Comparison of ENCODE assay signal across 10 mouse cellular contexts in the genomic region with DNA sequence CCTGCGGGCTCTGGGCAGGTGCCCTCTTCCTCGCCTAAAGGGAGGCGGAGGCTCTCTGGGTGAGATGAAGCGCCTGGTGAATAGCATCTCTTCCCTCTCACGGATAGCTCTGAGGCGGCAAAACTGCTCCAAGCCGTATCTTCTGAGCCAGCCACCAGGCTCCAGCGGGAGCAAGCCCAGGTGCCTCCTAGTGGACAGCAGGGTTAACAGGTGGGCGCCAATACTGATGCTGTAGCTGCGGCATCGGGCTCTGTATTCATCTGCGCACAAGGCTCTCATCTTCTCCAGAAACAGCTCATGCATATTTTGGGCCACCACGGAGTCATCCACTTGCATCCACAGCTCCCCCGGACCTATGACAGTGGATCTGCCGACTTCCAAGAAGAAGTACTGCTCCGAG. TPM values are rescaled to one million over a fixed set of nuclear protein-coding genes. Genes with fewer than 3 reads are reported as not detected.
DNase-seq lines count a peak whose midpoint lies in the region; ATAC-seq and TF ChIP-seq lines count a peak whose summit lies in the region.
"Had no signal": no experiment of that assay in that cellular context is flagged by ENCODE, and none has a peak within 500 bp of the region (broad histone marks: within the 10 kb centered on the region; RNA-seq: fewer than 3 reads in every experiment).

No protein-coding gene starts in this region.

- H3K27me3 ChIP-seq in heart, embryonic 12.5 days (replicated peaks): peaks cover 64% of the 10 kb centered on the region
- peaks cover 83% of the 10 kb centered on the region for H3K27me3 ChIP-seq in embryonic facial prominence, embryonic 13.5 days
- peaks cover 3% of the 10 kb centered on the region for H3K27me3 ChIP-seq in kidney, adult 2 months (replicated peaks; ENCODE audit: control insufficient read depth, insufficient read depth, low read length)
- H3K27me3 ChIP-seq in midbrain, postnatal 0 days (ENCODE audit: insufficient read depth, low read length): peaks cover 32% of the 10 kb centered on the region

- TF ChIP-seq POLR2A in kidney, adult 2 months (IDR thresholded peaks at IDR 0.05; ENCODE audit: low read depth, low read length): no peak

- H3K4me1 ChIP-seq in heart, embryonic 12.5 days (replicated peaks): 0 out of 2 replicates have a peak, but pooled peaks cover 2% of the 10 kb centered on the region
- H3K4me1 ChIP-seq in embryonic facial prominence, embryonic 13.5 days: no peaks in the 10 kb centered on the region
- H3K4me1 ChIP-seq in kidney, adult 2 months (ENCODE audit: control insufficient read depth, insufficient read depth, low read length): no peaks in the 10 kb centered on the region
- H3K4me1 ChIP-seq in midbrain, postnatal 0 days (ENCODE audit: insufficient read depth, low read length): no peaks in the 10 kb centered on the region

- WGBS in heart, embryonic 12.5 days: 21% methylated on average over 16 of the region's 16 CpGs
- 27% methylated on average over 16 of the region's 16 CpGs for WGBS in embryonic facial prominence, embryonic 13.5 days
- 2% methylated on average over 16 of the region's 16 CpGs for WGBS in kidney, adult 2 months
- 8% methylated on average over 16 of the region's 16 CpGs for WGBS in midbrain, postnatal 0 days

- H3K4me2 ChIP-seq in heart, embryonic 12.5 days: peak overlapping the region; percentile 82
- H3K4me2 ChIP-seq in embryonic facial prominence, embryonic 13.5 days: peak overlapping the region; percentile 63
- H3K4me2 ChIP-seq in midbrain, postnatal 0 days (ENCODE audit: low read depth, low read length, poor library complexity, severe bottlenecking): peak overlapping the region; percentile 53

- H3K36me3 ChIP-seq in heart, embryonic 12.5 days: no peaks in the 10 kb centered on the region
- no peaks in the 10 kb centered on the region for H3K36me3 ChIP-seq in embryonic facial prominence, embryonic 13.5 days
- H3K36me3 ChIP-seq in kidney, adult 2 months (ENCODE audit: control insufficient read depth, insufficient read depth, low read length): no peaks in the 10 kb centered on the region
- H3K36me3 ChIP-seq in midbrain, postnatal 0 days (ENCODE audit: insufficient read depth, low read length): no peaks in the 10 kb centered on the region

- no peak; the same call in 1 of the 2 replicates for TF ChIP-seq CTCF in kidney, adult 2 months (conservative IDR thresholded peaks at IDR 0.05; ENCODE audit: insufficient read depth, insufficient read length, low read depth, low read length)
- TF ChIP-seq CTCF in midbrain, postnatal 0 days (IDR thresholded peaks at IDR 0.05): peak; percentile 60
- no peak for TF ChIP-seq CTCF in layer of hippocampus, adult 2 months (conservative IDR thresholded peaks at IDR 0.05)

- no peak overlapping the region for H3K9ac ChIP-seq in heart, embryonic 12.5 days
- H3K9ac ChIP-seq in embryonic facial prominence, embryonic 13.5 days: no peak overlapping the region
- H3K9ac ChIP-seq in midbrain, postnatal 0 days (replicated peaks; ENCODE audit: low read length, poor library complexity, severe bottlenecking): 0 out of 2 replicates have a peak overlapping the region, but pooled peaks have one; percentile 19

- no peak for DNase-seq in heart, adult 18-20 months
- peak; percentile 5 for DNase-seq in kidney, adult 2 months
- DNase-seq in midbrain, postnatal 0 days (ENCODE audit: low spot score): peak; percentile 26
- no peak for DNase-seq in B cell, adult 2 months
- no peak for DNase-seq in layer of hippocampus, adult 18-20 months (ENCODE audit: low spot score in 2 of 2)
- no peak for DNase-seq in layer of hippocampus, adult 2 months (ENCODE audit: low spot score in 2 of 2)

- no peaks in the 10 kb centered on the region; the same call in 1 of the 2 replicates for H3K9me3 ChIP-seq in heart, embryonic 12.5 days (replicated peaks)
- no peaks in the 10 kb centered on the region for H3K9me3 ChIP-seq in embryonic facial prominence, embryonic 13.5 days
- H3K9me3 ChIP-seq in midbrain, postnatal 0 days (ENCODE audit: low read length): no peaks in the 10 kb centered on the region

- no peak overlapping the region for H3K27ac ChIP-seq in heart, embryonic 12.5 days (ENCODE audit: poor library complexity, severe bottlenecking)
- no peak overlapping the region for H3K27ac ChIP-seq in embryonic facial prominence, embryonic 13.5 days
- H3K27ac ChIP-seq in kidney, adult 2 months (ENCODE audit: insufficient read depth, low read depth, low read length): no peak overlapping the region
- no peak overlapping the region for H3K27ac ChIP-seq in midbrain, postnatal 0 days (ENCODE audit: low read depth, low read length)
- H3K27ac ChIP-seq in layer of hippocampus, adult 2 months: no peak overlapping the region

- no peak for ATAC-seq in heart, embryonic 12.5 days (ENCODE audit: insufficient number of reproducible peaks, low FRiP score)
- no peak for ATAC-seq in embryonic facial prominence, embryonic 13.5 days (ENCODE audit: insufficient number of reproducible peaks, insufficient read depth, low FRiP score, low TSS enrichment, low read depth)
- ATAC-seq in midbrain, postnatal 0 days (ENCODE audit: low FRiP score): peak; percentile 42; the same call in 1 of the 2 replicates

- H3K4me3 ChIP-seq in heart, embryonic 12.5 days: peak overlapping the region; percentile 49
- peak overlapping the region; percentile 41 for H3K4me3 ChIP-seq in embryonic facial prominence, embryonic 13.5 days
- H3K4me3 ChIP-seq in kidney, adult 2 months (ENCODE audit: insufficient read depth, low read depth, low read length): no peak overlapping the region; the same call in 1 of the 2 replicates
- H3K4me3 ChIP-seq in midbrain, postnatal 0 days (ENCODE audit: low read depth, low read length): peak overlapping the region; percentile 38
- no peak overlapping the region for H3K4me3 ChIP-seq in layer of hippocampus, adult 2 months

RNA-seq across cellular contexts. Expression of a gene that starts 1.1 kb away (rescaled TPM):
- polyA plus RNA-seq in heart, embryonic 12.5 days (2016; fragmentation: Nextera tagmentation; extraction: Ambion mirVana): not detected in 2 replicates
- not detected for total RNA-seq in heart, adult 18-20 months (2021)
- 0.11 and 0.23 TPM in 2 replicates for polyA plus RNA-seq in embryonic facial prominence, embryonic 13.5 days (2015; fragmentation: Nextera tagmentation; extraction: Ambion mirVana)
- not detected in 2 replicates for polyA plus RNA-seq in kidney, adult 2 months (2012; rRNA removed)
- 9.2 and 10.9 TPM in 2 replicates for total RNA-seq in midbrain, postnatal 0 days (2014; rRNA removed)
- 4.7 and 6.3 TPM in 2 replicates for polyA plus RNA-seq in midbrain, postnatal 0 days (2015; fragmentation: Nextera tagmentation; extraction: Ambion mirVana)
- under 1 TPM; 0.15 to 0.20 TPM for total RNA-seq in layer of hippocampus, adult 18-20 months (2021)
- under 1 TPM; 0.12 to 0.15 TPM for total RNA-seq in layer of hippocampus, adult 2 months (2021)
- total RNA-seq: common myeloid progenitor, adult 5-6 weeks; neutrophil, adult 5-6 weeks had no signal

Comparison
In these comparisons a context has a peak if more than half of its experiments do, and no peak if none do; other contexts are left out.
1. H3K4me3 ChIP-seq: peak in heart, embryonic 12.5 days (single experiment), embryonic facial prominence, embryonic 13.5 days (single experiment) and midbrain, postnatal 0 days (single experiment); none in kidney, adult 2 months (single experiment) and layer of hippocampus, adult 2 months (single experiment).
2. DNase-seq: peak in kidney, adult 2 months (single experiment) and midbrain, postnatal 0 days (single experiment); none in heart, adult 18-20 months (0 of 2), B cell, adult 2 months (0 of 2), layer of hippocampus, adult 18-20 months (0 of 2) and layer of hippocampus, adult 2 months (0 of 2).
3. Peak in every context shown above with its lines, with median percentiles within 50 percentile points of each other: H3K4me2 ChIP-seq.